Mouse (Mus musculus): ENCODE measurements around the gene Ctsf. TPM values are rescaled to one million over a fixed set of nuclear protein-coding genes. Genes with fewer than 3 reads are reported as not detected.
"Not testable (repeated sequence)": the region's sequence is repeated elsewhere in the genome, so short reads cannot be mapped to it uniquely, and the experiment has no call there.

Ctsf gene
- polyA plus RNA-seq (2015; fragmentation: Nextera tagmentation; extraction: Ambion mirVana) = 48.2 and 58.1 TPM in 2 replicates

DNA sequence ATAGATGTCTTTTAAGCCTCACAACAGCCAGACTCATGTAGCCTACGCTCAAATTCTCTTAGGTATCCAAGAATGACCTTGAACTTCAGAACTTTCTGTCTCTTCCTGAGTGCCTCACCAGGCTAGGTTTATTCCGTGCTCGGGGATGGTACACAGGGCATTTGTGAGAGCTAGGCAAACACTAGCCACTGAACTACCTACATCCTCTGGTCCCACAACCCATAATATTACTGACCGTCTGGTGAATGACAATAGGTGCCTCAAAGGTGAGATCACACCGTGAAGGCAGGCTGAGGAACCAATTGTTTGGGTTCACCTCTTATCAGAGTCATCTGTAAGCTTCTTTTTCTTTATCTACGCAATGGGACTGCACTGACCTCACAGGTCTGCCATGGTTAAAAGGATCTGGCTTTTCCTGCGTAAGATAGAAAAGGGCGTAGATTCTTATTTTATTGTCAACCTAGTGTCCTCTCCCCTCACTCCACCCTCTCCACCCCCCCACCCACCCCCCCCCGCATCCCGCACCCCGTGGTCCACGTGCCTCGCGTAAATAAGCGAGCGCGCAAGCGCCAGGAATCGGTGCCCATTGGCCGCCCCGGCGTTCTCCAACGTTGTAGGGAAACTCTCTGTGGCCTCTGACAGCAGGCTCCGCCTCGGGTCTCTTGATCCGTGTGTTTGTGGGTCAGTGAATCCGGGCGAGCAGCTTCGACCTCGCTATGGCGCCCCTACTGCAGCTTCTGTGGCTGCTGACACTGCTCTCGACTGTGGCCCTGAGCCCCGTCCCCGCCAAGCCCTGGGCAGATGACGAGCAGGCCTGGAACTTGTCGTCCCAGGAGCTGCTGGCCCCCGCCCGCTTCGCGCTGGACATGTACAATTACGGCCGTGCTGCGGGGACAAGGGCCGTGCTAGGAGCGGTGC lies at the start of gene Ctsf:
Gene Ctsf, plus strand, starts transcription at position 579 of the 918 bp plus-strand sequence.
- peak; percentile 90 for ATAC-seq (replicated peaks; ENCODE audit: low FRiP score)
- H3K9me3 ChIP-seq (replicated peaks) = no peaks in the 10 kb centered on the region
- H3K27ac ChIP-seq = peak within 1 kb of the TSS; percentile 9
- no peaks in the 10 kb centered on the region for H3K36me3 ChIP-seq
- H3K4me3 ChIP-seq (replicated peaks) = peak within 1 kb of the TSS; percentile 59
- peak within 1 kb of the TSS; percentile 85 for H3K4me2 ChIP-seq
- peak within 1 kb of the TSS; percentile 62 for H3K9ac ChIP-seq
- H3K27me3 ChIP-seq = 0 out of 2 replicates have a peak, but pooled peaks cover 6% of the 10 kb centered on the region
- 4% methylated on average over 45 of the region's 45 CpGs for WGBS
- peaks cover 13% of the 10 kb centered on the region for H3K4me1 ChIP-seq

DNA sequence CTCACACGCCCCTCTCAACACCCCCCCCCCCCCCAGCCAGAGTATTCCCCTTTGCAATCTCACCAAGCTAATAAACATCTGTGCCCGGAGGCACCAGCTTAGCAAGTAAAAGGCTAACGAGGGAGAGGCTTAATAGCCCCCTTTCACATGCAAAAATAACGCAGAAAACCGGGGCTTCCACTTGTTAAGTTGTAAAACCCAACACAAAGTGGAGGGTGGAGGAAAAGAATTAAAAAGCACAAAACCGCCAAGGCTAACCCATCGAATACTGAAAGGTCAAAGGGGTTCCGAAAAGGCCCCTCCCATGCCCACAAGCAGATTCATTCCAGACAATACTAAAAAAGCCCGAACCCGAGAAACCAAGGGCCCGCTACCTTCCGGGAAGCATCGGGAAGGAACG lies 44.6 kb upstream of the Ctsf start:
- H3K4me3 ChIP-seq (replicated peaks) = peak overlapping the region; percentile 67
- peak overlapping the region; percentile 80 for H3K4me2 ChIP-seq
- no peak for ATAC-seq (replicated peaks; ENCODE audit: low FRiP score)
- H3K9ac ChIP-seq = peak overlapping the region; percentile 69
- peaks cover 29% of the 10 kb centered on the region for H3K4me1 ChIP-seq
- H3K9me3 ChIP-seq (replicated peaks) = no peaks in the 10 kb centered on the region
- no peaks in the 10 kb centered on the region for H3K27me3 ChIP-seq
- H3K27ac ChIP-seq = peak overlapping the region; percentile 98
- WGBS = under 1% methylated on average over 14 of the region's 14 CpGs
- H3K36me3 ChIP-seq = 0 out of 2 replicates have a peak, but pooled peaks cover 5% of the 10 kb centered on the region

DNA sequence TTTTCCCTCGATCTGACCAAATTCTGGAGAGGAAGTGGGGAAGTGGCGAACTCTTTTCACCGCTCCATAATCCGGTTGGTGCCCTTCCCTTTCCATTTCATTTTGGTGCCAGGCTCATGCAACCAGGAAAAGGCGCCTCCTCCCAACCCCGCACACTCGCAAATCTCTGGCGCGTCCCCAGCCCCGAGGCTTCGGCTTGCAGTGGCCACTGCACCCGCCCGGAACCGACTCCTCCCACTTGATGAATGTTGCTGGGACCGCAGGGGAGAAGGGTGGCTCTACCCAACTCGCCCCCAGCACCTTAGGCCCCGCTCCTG lies 44.2 kb upstream of the Ctsf start:
- no peak for ATAC-seq (replicated peaks; ENCODE audit: low FRiP score)
- Histone ChIP-seq H3K4me2 (peak overlapping the region; percentile 80), H3K9me3 (replicated peaks) (no peaks in the 10 kb centered on the region), H3K4me3 (replicated peaks) (peak overlapping the region; percentile 67), H3K9ac (peak overlapping the region; percentile 69), H3K36me3 (0 out of 2 replicates have a peak, but pooled peaks cover 5% of the 10 kb centered on the region), H3K27me3 (no peaks in the 10 kb centered on the region), H3K27ac (peak overlapping the region; percentile 98), H3K4me1 (peaks cover 27% of the 10 kb centered on the region)
- WGBS = 0% methylated on average over 17 of the region's 17 CpGs

DNA sequence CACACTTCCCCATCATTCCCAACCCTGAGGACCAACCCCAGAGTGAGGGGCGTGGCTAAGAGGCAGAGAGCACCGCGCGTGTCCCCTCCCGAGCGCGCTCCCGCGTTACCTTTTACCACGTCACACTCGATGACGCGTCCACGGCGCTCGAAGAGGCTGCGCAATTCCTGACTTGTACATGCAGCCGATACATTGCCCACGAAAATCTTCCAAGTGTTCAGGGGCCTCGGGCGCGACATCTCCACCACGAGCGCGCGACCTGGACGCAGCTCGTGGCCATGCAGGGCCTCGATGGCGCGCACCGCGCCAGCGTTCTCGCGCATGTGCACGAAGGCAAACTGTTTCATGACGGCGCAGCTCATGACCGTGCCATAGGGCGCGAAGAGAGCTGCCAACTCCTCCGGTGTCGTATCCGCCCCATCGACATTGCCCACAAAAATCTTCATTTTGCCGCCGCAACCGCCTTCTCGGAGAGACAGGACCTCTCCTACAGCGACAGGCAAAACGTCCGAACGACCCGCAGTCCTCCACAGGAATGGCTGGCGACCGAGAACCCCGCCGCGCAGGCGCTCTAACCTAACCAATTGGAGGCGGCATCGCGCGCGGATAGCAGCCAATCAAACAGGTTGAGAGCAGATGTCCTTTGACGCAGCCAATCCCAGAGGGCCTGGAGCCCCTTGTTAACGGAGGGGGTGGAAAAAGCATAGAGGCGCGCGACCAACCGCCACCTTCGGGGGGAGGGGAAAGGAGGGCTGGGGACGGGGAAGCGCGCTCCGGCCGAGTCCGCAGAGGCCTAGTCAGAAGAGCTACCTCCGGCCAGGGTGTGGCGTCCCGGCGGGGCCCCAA lies 43.6 kb upstream of the Ctsf start, which contains the start of the genes Gm21992 and Rbm14:
Gene Gm21992, minus strand, starts transcription at position 550 of the 846 bp plus-strand sequence.
Gene Rbm14, minus strand, starts transcription at position 572 of the 846 bp plus-strand sequence.
- no peaks in the 10 kb centered on the region for H3K27me3 ChIP-seq
- peak within 1 kb of the TSS; percentile 67 for H3K4me3 ChIP-seq (replicated peaks)
- under 1% methylated on average over 83 of the region's 83 CpGs for WGBS

DNA sequence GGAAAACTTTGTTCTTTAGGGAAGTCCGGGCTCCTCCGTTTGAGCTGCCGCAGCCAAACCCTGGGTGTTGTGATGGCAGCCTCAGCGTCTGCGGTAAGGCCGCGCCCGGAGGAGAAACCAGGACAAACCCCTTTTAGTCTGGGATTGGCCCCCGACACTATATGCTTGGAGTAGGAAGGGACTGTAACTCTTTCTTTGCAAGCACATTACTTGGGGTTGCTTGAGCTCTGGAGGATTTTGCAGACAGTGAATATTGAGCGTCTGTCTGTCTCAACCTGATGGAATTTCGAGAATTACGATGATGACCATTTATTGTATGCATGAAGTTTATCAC lies 43.1 kb upstream of the Ctsf start:
- H3K4me1 ChIP-seq = peaks cover 27% of the 10 kb centered on the region
- H3K27ac ChIP-seq = peak overlapping the region; percentile 98
- H3K9me3 ChIP-seq (replicated peaks) = no peaks in the 10 kb centered on the region
- H3K4me3 ChIP-seq (replicated peaks) = peak overlapping the region; percentile 67
- H3K36me3 ChIP-seq = no peaks in the 10 kb centered on the region
- no peaks in the 10 kb centered on the region for H3K27me3 ChIP-seq
- peak; percentile 45; the same call in 1 of the 2 replicates for ATAC-seq (replicated peaks; ENCODE audit: low FRiP score)
- WGBS = 3% methylated on average over 12 of the region's 12 CpGs
- peak overlapping the region; percentile 78 for H3K9ac ChIP-seq
- H3K4me2 ChIP-seq = peak overlapping the region; percentile 80

More for the DNA sequence above, 43.6 kb upstream of the Ctsf start, which contains the start of the genes Gm21992 and Rbm14:
- H3K27ac ChIP-seq = peak within 1 kb of the TSS; percentile 98
- ATAC-seq (replicated peaks; ENCODE audit: low FRiP score) = peak; percentile 99
- H3K9me3 ChIP-seq (replicated peaks) = no peaks in the 10 kb centered on the region
- peaks cover 27% of the 10 kb centered on the region for H3K4me1 ChIP-seq
- H3K4me2 ChIP-seq = peak within 1 kb of the TSS; percentile 80
- H3K9ac ChIP-seq = peak within 1 kb of the TSS; percentile 78
- 0 out of 2 replicates have a peak, but pooled peaks cover 4% of the 10 kb centered on the region for H3K36me3 ChIP-seq

DNA sequence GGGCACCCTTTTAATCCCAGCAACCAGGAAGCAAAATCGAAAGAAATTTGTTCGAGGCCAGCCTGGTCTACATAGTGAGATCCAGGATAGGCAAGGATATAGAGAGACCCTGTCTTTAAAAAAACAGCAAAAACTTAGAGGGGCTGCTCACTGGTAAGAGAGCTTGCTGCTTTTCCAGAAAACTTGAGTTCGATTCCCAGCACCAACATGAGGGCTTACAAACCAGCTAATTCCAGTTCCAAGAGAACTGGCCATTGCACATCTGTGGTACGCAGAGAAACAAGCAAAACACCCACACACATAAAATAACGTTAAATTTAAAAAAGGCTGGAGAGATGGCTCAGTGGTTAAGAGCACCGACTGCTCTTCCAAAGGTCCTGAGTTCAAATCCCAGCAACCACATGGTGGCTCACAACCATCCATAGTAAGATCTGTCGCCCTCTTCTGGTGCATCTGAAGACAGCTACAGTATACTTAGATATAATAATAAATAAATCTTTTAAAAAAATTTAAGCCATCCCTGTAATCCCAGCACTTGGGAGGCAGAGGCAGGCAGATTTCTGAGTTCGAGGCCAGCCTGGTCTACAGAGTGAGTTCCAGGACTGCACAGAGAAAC lies 42.5 kb upstream of the Ctsf start:
- not testable (repeated sequence) for H3K9me3 ChIP-seq (replicated peaks); H3K36me3 ChIP-seq; H3K27me3 ChIP-seq; ATAC-seq (replicated peaks; ENCODE audit: low FRiP score)
- peak overlapping the region; percentile 80 for H3K4me2 ChIP-seq
- peak overlapping the region; percentile 67 for H3K4me3 ChIP-seq (replicated peaks)
- peak overlapping the region; percentile 78 for H3K9ac ChIP-seq
- H3K27ac ChIP-seq = peak overlapping the region; percentile 98
- WGBS = 76% methylated on average over 8 of the region's 8 CpGs
- H3K4me1 ChIP-seq = peaks cover 27% of the 10 kb centered on the region

DNA sequence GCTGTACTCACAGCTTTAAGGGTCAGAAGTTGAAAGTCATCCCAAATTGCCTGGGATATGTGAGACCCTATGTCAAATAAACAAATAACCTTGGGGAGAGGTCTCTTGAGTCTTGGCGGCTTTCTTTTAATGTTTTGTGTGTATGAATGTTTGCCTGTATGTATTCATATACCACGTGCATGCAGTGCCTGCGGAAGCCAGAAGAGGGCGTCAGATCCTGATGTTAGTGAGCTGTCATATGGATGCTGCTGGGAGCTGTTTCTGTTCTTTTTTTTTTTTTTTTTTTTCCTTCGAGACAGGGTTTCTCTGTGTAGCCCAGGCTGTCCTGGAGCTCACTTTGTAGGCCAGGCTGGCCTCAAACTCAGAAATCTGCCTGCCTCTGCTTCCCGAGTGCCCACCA lies 41.9 kb upstream of the Ctsf start:
- Histone ChIP-seq H3K36me3 (no peaks in the 10 kb centered on the region), H3K4me3 (replicated peaks) (no peak overlapping the region), H3K9me3 (replicated peaks) (no peaks in the 10 kb centered on the region), H3K4me1 (peaks cover 22% of the 10 kb centered on the region), H3K27ac (no peak overlapping the region), H3K27me3 (no peaks in the 10 kb centered on the region), H3K4me2 (no peak overlapping the region), H3K9ac (no peak overlapping the region)
- ATAC-seq (replicated peaks; ENCODE audit: low FRiP score) = no peak
- 85% methylated on average over 6 of the region's 6 CpGs for whole genome bisulfite sequencing

DNA sequence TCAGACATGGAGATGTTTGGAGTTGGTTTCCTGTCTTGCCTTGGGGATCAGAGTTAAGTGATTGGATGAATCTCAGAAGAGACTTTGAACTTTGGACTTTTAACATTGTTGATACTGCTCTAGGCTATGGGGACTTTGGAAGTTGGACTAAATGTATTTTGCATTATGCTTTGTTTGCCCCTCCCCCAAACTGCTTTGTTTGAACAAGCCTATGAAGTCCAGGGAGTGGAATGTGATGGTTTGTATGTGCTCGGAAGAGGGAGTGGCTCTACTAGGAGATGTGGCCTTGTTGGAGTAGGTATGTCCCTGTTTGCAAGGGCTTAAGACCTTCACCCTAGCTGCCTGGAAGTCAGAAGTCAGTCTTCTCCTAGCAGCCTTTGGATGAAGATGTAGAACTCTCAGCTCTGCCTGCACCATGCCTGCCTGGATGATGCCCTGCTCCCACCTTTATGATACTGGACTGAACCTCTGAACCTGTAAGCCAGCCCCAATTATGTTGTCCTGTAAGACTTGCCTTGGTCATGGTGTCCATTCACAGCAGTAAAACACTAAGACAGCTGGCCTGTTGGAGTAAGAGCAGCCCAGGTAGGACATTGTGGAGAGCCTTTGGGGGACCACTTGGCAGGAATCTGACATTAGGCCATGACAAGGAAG lies 37.6 kb upstream of the Ctsf start:
- no peaks in the 10 kb centered on the region for H3K9me3 ChIP-seq (replicated peaks)
- H3K4me3 ChIP-seq (replicated peaks) = no peak overlapping the region
- no peak overlapping the region for H3K9ac ChIP-seq
- no peak overlapping the region for H3K4me2 ChIP-seq
- no peak overlapping the region for H3K27ac ChIP-seq
- H3K36me3 ChIP-seq = no peaks in the 10 kb centered on the region
- peaks cover 4% of the 10 kb centered on the region; the same call in 1 of the 2 replicates for H3K4me1 ChIP-seq
- ATAC-seq (replicated peaks; ENCODE audit: low FRiP score) = no peak
- 55% methylated on average over 1 of the region's 1 CpGs for WGBS
- H3K27me3 ChIP-seq = no peaks in the 10 kb centered on the region

DNA sequence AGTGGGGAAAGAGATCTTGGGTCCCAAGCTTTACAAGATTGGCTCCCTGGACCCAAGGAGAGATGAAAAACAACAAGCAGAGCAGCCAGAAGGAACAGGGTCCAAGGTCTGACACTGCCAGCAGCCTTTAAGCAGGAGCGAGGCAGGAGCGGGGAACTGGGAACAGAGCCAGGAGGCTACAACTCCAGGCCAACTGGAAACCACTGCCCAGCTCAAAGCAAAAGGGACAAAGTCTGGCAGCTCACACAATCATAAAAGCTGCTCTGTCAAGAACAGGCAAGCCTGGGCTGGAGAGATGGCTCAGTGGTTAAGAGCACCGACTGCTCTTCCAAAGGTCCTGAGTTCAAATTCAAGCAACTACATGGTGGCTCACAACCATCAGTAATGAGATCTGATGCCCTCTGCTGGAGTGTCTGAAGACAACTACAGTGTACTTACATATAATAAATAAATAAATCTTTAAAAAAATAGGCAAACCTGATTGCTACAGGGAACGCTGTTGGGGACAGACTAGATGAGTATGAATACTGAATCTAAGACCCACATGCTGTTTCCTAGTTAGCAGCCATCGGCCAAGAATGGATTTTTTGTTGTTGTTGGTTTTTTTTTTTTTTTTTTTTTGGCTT lies 34.1 kb upstream of the Ctsf start:
- H3K9ac ChIP-seq = no peak overlapping the region
- H3K4me2 ChIP-seq = no peak overlapping the region
- no peak overlapping the region for H3K4me3 ChIP-seq (replicated peaks)
- H3K27me3 ChIP-seq = no peaks in the 10 kb centered on the region
- ATAC-seq (replicated peaks; ENCODE audit: low FRiP score) = peak; percentile 79
- H3K9me3 ChIP-seq (replicated peaks) = no peaks in the 10 kb centered on the region
- WGBS = 70% methylated on average over 5 of the region's 5 CpGs
- H3K27ac ChIP-seq = peak overlapping the region; percentile 37
- peaks cover 17% of the 10 kb centered on the region for H3K36me3 ChIP-seq
- H3K4me1 ChIP-seq = peaks cover 2% of the 10 kb centered on the region; the same call in 1 of the 2 replicates

DNA sequence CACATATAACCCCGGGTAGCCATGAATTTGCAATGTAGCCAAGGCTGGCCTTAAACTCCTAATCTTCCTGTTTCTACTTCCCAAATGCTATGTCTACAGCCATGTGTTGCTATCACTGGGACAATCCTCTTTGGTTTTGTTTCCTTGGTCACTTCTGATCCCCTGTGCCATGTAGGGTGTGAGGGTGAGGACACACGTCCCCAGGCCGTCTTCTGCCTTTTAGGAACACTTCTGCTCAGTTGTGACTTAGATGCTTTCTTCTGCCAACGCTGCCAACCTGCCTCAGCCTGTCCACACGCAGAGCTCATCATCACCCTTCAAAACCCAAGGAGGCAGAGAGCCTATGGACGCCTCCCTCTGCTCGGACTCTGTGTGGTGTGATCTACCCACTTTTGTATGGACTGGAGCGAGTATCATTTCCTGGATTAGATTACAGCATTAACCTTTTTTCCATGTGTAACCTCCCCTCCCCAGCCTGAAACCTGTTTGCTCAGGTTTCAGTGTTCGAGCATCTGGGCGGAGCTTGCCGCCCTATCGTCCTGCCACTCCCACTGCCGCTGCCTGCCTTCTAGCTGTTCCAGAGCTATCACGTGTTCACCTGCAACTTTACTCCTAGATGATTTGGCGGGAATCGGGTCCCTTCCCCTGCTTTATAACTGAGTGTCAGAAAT lies 26.4 kb upstream of the Ctsf start:
- Histone ChIP-seq H3K9ac (no peak overlapping the region), H3K27me3 (no peaks in the 10 kb centered on the region), H3K9me3 (replicated peaks) (no peaks in the 10 kb centered on the region), H3K4me2 (peak overlapping the region; percentile 22; the same call in 1 of the 2 replicates), H3K4me1 (peaks cover 7% of the 10 kb centered on the region; the same call in 1 of the 2 replicates), H3K27ac (no peak overlapping the region), H3K36me3 (peaks cover 52% of the 10 kb centered on the region), H3K4me3 (replicated peaks) (0 out of 2 replicates have a peak overlapping the region, but pooled peaks have one; percentile 10)
- 47% methylated on average over 16 of the region's 16 CpGs for WGBS
- no peak for ATAC-seq (replicated peaks; ENCODE audit: low FRiP score)
